Mouse (Mus musculus): Measurements from ENCODE around the gene Anapc16.

GRCm38 (mm10) chr10:59978873-59979743, 23.8 kb downstream of the Anapc16 start:
- no peak for TF ChIP-seq CTCF (IDR thresholded peaks at IDR 0.05; ENCODE audit: control insufficient read depth, insufficient read depth, insufficient read length)
- no peak for TF ChIP-seq FOSL1 (IDR thresholded peaks at IDR 0.05; ENCODE audit: insufficient read depth, low read length, poor library complexity, severe bottlenecking)
- no peak for TF ChIP-seq USF1 (IDR thresholded peaks at IDR 0.05; ENCODE audit: low read depth)

Data from C2C12 (cell line).